Mouse (Mus musculus): ENCODE measurements around the gene Satb2. TPM values are rescaled to one million over a fixed set of nuclear protein-coding genes. Genes with fewer than 3 reads are reported as not detected.

The Satb2 gene
- polyA plus RNA-seq, 1 experiment from 2014 or later, result 14.4 TPM

DNA sequence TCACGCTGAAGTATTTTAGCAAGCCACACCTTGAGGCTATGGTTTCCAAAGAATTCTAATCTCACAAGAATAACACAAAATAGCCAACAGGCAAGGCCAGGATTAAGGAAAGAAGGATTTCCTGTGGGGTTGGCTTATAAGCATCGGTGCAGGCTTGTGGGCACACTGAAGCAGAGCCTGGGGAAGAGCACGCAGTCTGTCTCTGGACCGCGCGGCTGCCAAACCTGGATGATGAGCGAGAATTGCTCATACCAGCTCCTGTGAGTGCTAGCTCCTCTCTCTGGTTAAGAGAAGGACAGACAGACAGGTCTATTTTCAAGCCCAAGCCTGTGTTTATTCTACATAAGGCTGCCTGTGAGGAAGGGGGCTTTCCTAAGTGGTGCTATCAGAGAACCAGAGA, 20.5 kb downstream of the Satb2 start:
- H3K4me2 ChIP-seq (replicated peaks), result no peak overlapping the region
- WGBS, result 76% methylated on average over 7 of the region's 7 CpGs
- H3K9ac ChIP-seq, result no peak overlapping the region
- no peaks in the 10 kb centered on the region for H3K9me3 ChIP-seq (replicated peaks)
- peaks cover 13% of the 10 kb centered on the region; the same call in 1 of the 2 replicates for H3K4me1 ChIP-seq
- no peak overlapping the region for H3K4me3 ChIP-seq (replicated peaks)
- H3K36me3 ChIP-seq, result no peaks in the 10 kb centered on the region
- H3K27ac ChIP-seq (replicated peaks), result no peak overlapping the region
- no peaks in the 10 kb centered on the region for H3K27me3 ChIP-seq
- ATAC-seq (ENCODE audit: insufficient number of reproducible peaks, low FRiP score, low TSS enrichment, low read depth), result no peak

DNA sequence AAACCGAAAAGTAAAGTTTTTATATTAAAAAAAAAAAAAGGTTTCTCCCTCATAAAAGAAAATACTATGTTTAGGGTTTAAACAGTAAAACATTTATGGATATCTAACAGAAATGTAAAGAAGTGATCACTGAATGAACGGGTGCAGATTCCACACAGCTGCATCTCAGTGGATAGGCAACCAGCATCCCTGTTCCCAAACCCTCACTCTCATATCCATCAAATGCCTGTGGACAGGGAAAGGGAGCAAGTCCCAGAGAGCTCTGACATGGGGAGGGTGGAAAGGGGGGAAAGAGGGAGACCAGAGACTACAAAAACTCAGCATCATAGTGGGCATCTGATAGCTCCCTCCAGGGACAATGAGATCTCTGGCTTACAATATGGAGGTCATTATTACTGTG, 21.6 kb downstream of the Satb2 start:
- Histone ChIP-seq H3K9ac (no peak overlapping the region), H3K27me3 (no peaks in the 10 kb centered on the region), H3K4me3 (replicated peaks) (no peak overlapping the region), H3K4me2 (replicated peaks) (no peak overlapping the region), H3K36me3 (no peaks in the 10 kb centered on the region), H3K4me1 (peaks cover 13% of the 10 kb centered on the region; the same call in 1 of the 2 replicates), H3K27ac (replicated peaks) (no peak overlapping the region), H3K9me3 (replicated peaks) (no peaks in the 10 kb centered on the region)
- WGBS, result 77% methylated on average over 2 of the region's 2 CpGs
- ATAC-seq (ENCODE audit: insufficient number of reproducible peaks, low FRiP score, low TSS enrichment, low read depth), result no peak

DNA sequence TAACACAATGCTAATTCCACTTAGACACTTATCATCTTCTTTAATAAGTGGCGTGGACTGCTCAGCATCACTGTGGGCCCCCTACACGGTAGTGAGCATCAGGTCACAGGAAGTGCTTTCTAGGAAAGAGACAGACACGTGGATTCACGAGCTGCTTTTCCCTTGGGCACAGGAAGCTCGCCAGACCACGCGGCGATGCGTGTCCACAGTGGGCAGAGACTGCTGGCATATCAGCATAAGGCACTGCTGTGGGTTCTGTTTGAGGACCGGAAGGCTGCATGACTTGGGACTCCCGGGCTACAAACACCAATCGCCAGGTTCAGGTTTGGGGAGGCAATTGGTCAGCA, 22.7 kb downstream of the Satb2 start:
- no peak overlapping the region for H3K4me3 ChIP-seq (replicated peaks)
- H3K27ac ChIP-seq (replicated peaks), result no peak overlapping the region
- no peak overlapping the region for H3K4me2 ChIP-seq (replicated peaks)
- H3K27me3 ChIP-seq, result no peaks in the 10 kb centered on the region
- peaks cover 13% of the 10 kb centered on the region; the same call in 1 of the 2 replicates for H3K4me1 ChIP-seq
- WGBS, result 65% methylated on average over 12 of the region's 12 CpGs
- no peaks in the 10 kb centered on the region for H3K36me3 ChIP-seq
- H3K9me3 ChIP-seq (replicated peaks), result no peaks in the 10 kb centered on the region
- ATAC-seq (ENCODE audit: insufficient number of reproducible peaks, low FRiP score, low TSS enrichment, low read depth), result no peak
- H3K9ac ChIP-seq, result no peak overlapping the region

DNA sequence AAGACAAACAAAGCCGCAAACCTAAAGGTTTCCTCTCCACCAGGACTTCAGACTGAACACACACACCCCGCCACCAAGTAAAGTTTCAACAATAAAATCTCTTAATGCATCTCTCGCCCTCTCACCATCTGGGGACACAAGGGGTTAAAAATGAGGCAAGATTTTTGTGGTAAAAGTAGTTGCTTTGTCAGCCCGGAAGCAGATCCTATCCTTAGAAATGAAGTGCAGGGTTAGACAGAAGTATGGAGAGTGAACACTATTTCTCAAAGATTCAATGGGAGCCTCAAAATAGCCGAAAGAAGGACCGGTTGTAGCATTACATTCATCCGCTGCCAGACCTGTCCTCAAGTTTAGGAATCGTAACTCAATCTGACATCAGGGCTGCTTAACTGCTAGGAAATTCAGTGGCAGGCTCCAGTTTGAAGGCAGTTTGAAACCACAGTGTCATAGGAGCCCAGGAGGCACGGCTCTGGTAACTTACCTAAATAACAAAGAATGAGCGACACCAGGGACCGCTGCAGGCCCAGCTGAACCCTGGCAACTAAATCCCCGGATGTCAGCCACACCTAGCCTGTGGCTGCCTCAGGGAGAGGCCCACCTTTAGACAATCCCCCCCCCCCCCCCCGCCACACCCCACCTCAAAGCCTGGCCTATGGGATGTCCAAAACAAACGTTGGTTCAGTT, 23.3 kb downstream of the Satb2 start:
- Histone ChIP-seq H3K36me3 (no peaks in the 10 kb centered on the region), H3K4me1 (peaks cover 13% of the 10 kb centered on the region; the same call in 1 of the 2 replicates), H3K9ac (no peak overlapping the region), H3K9me3 (replicated peaks) (no peaks in the 10 kb centered on the region), H3K27me3 (no peaks in the 10 kb centered on the region), H3K4me2 (replicated peaks) (no peak overlapping the region), H3K4me3 (replicated peaks) (no peak overlapping the region), H3K27ac (replicated peaks) (no peak overlapping the region)
- ATAC-seq (ENCODE audit: insufficient number of reproducible peaks, low FRiP score, low TSS enrichment, low read depth), result peak; percentile 54; the same call in 1 of the 2 replicates
- 50% methylated on average over 14 of the region's 14 CpGs for WGBS

DNA sequence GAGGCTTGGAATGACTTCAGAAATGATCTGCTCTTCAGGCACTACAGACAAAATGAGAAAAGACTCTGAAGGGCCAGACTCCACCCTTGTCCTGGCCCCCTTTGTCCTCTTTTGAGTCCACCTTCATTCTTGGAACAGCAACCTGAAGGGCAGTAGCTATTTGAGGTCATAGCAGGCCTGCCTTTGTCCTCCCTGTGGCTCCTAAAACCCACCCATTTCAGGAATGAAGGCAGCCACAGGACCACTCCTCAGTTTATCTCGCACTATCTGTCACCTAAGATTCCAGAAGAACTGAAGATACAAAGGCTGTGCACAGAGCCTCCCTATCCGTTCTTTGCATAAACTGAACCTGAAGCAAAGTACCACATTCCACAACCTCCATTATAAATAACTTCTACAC, 24.9 kb downstream of the Satb2 start:
- Histone ChIP-seq H3K9ac (no peak overlapping the region), H3K4me3 (replicated peaks) (no peak overlapping the region), H3K27ac (replicated peaks) (no peak overlapping the region), H3K9me3 (replicated peaks) (no peaks in the 10 kb centered on the region), H3K4me2 (replicated peaks) (no peak overlapping the region), H3K27me3 (no peaks in the 10 kb centered on the region), H3K4me1 (peaks cover 13% of the 10 kb centered on the region; the same call in 1 of the 2 replicates), H3K36me3 (no peaks in the 10 kb centered on the region)
- 77% methylated on average over 2 of the region's 2 CpGs for WGBS
- ATAC-seq (ENCODE audit: insufficient number of reproducible peaks, low FRiP score, low TSS enrichment, low read depth), result no peak

DNA sequence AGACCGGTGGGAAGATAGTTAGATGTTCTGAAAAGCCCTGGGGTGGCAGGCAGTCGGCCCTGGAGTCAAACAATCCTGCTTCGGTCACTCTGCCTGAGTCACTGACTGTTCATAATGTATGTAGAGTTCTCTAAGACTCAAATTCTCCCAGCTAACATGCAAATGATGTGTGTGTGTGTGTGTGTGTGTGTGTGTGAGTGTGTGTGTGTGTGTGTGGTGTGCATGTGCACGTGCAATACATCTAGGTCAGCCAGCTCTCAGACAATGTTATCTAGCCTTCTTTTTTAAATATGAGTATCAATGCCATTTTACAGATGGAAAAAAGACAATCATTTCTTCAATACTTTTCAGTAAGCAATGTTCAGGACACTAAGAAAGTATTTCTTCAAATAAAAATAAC, 26.5 kb downstream of the Satb2 start:
- WGBS, result 47% methylated on average over 4 of the region's 4 CpGs
- Histone ChIP-seq H3K4me3 (replicated peaks) (no peak overlapping the region), H3K27me3 (no peaks in the 10 kb centered on the region), H3K4me2 (replicated peaks) (no peak overlapping the region), H3K9ac (no peak overlapping the region), H3K4me1 (peaks cover 13% of the 10 kb centered on the region; the same call in 1 of the 2 replicates), H3K36me3 (no peaks in the 10 kb centered on the region), H3K9me3 (replicated peaks) (no peaks in the 10 kb centered on the region), H3K27ac (replicated peaks) (no peak overlapping the region)
- no peak for ATAC-seq (ENCODE audit: insufficient number of reproducible peaks, low FRiP score, low TSS enrichment, low read depth)

DNA sequence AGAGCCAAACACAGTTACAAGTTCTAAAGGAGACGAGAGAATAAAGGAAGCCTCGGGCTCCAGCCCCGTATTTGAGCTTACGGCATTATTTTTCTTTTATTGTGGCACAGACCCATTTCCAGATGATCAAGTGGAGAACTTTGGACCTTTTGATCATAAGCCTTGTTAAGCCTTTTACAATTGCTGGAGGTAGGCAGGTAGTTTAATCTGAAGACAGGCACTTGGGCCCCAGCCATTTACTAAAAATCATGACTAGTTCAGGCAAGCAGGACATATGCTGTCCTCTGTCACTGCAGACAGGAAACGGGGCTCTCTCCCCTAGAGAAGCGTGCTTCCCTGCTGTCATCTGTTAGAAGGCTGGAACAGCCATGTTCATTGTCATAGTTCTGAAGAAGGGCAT, 26.9 kb downstream of the Satb2 start:
- 33% methylated on average over 6 of the region's 6 CpGs for WGBS
- H3K4me2 ChIP-seq (replicated peaks), result no peak overlapping the region
- no peak overlapping the region for H3K4me3 ChIP-seq (replicated peaks)
- H3K36me3 ChIP-seq, result no peaks in the 10 kb centered on the region
- peaks cover 13% of the 10 kb centered on the region; the same call in 1 of the 2 replicates for H3K4me1 ChIP-seq
- no peak overlapping the region for H3K9ac ChIP-seq
- H3K27me3 ChIP-seq, result no peaks in the 10 kb centered on the region
- H3K9me3 ChIP-seq (replicated peaks), result no peaks in the 10 kb centered on the region
- H3K27ac ChIP-seq (replicated peaks), result no peak overlapping the region
- ATAC-seq (ENCODE audit: insufficient number of reproducible peaks, low FRiP score, low TSS enrichment, low read depth), result no peak

DNA sequence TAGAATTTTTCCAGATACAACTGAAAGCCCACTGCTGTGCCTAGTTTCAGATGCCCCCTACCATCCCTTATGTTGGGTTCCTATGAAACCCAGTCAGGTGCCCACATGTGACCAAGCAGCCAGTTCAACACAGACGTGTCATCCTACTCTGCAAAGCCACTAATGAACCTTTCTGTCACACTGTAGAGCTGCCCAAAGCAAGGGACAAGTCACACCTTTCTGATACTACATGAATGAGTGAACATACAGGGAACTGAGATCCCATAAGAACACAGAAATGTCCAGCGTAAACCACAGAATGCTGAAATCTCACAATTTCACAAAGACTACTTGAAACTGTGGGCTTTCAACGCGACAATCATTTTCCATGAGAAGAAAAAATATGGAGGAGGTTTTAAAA, 39.0 kb downstream of the Satb2 start:
- H3K4me1 ChIP-seq, result peaks cover 5% of the 10 kb centered on the region; the same call in 1 of the 2 replicates
- 91% methylated on average over 4 of the region's 4 CpGs for WGBS
- H3K36me3 ChIP-seq, result no peaks in the 10 kb centered on the region
- H3K9ac ChIP-seq, result no peak overlapping the region
- no peak overlapping the region for H3K4me3 ChIP-seq (replicated peaks)
- H3K9me3 ChIP-seq (replicated peaks), result no peaks in the 10 kb centered on the region
- ATAC-seq (ENCODE audit: insufficient number of reproducible peaks, low FRiP score, low TSS enrichment, low read depth), result no peak
- H3K27me3 ChIP-seq, result no peaks in the 10 kb centered on the region
- no peak overlapping the region for H3K27ac ChIP-seq (replicated peaks)
- no peak overlapping the region for H3K4me2 ChIP-seq (replicated peaks)

DNA sequence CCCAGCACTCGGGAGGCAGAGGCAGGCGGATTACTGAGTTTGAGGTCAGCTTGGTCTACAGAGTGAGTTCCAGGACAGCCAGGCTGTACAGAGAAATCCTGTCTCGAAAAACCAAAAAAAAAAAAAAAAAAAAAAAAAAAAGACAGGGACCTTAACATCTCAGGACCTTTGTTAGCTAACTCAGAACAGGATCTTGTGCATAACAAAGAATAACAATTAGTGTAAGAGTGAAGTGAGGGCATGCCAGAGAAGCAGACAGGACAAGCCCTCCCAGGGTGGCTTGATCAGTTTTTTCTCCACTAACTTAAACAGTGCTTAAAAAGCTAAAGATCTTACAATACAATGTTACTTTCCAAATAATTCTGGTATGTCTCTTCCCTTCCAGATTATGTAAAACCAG, 40.0 kb downstream of the Satb2 start:
- peaks cover 5% of the 10 kb centered on the region; the same call in 1 of the 2 replicates for H3K4me1 ChIP-seq
- ATAC-seq (ENCODE audit: insufficient number of reproducible peaks, low FRiP score, low TSS enrichment, low read depth), result no peak
- 76% methylated on average over 3 of the region's 3 CpGs for WGBS
- H3K4me3 ChIP-seq (replicated peaks), result no peak overlapping the region
- H3K36me3 ChIP-seq, result no peaks in the 10 kb centered on the region
- H3K27me3 ChIP-seq, result no peaks in the 10 kb centered on the region
- no peak overlapping the region for H3K9ac ChIP-seq
- H3K9me3 ChIP-seq (replicated peaks), result no peaks in the 10 kb centered on the region
- H3K4me2 ChIP-seq (replicated peaks), result no peak overlapping the region
- H3K27ac ChIP-seq (replicated peaks), result no peak overlapping the region

DNA sequence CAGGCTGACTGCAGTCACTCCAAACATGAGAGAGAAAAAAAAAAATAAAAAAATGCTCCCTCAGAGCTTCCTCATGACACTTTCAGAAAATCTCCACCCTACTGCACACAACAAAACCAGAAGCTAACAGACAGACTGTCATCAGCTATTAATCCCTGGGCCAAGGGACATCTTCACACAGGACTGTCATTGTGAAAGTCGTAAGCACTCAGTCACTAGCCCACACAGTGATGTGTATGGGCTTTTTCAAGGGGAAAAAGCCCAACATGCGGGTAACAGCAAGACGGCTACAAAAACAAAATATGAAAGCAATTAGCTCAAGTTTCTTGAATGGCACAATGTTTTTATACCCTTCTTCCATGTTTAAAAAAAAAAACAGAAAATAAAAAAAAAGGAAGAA, 41.9 kb downstream of the Satb2 start:
- no peak overlapping the region for H3K4me3 ChIP-seq (replicated peaks)
- no peaks in the 10 kb centered on the region for H3K9me3 ChIP-seq (replicated peaks)
- no peak overlapping the region for H3K4me2 ChIP-seq (replicated peaks)
- ATAC-seq (ENCODE audit: insufficient number of reproducible peaks, low FRiP score, low TSS enrichment, low read depth), result no peak
- H3K9ac ChIP-seq, result no peak overlapping the region
- no peaks in the 10 kb centered on the region for H3K36me3 ChIP-seq
- H3K27ac ChIP-seq (replicated peaks), result no peak overlapping the region; the same call in 1 of the 2 replicates
- WGBS, result 26% methylated on average over 3 of the region's 3 CpGs
- peaks cover 5% of the 10 kb centered on the region; the same call in 1 of the 2 replicates for H3K4me1 ChIP-seq
- no peaks in the 10 kb centered on the region for H3K27me3 ChIP-seq

DNA sequence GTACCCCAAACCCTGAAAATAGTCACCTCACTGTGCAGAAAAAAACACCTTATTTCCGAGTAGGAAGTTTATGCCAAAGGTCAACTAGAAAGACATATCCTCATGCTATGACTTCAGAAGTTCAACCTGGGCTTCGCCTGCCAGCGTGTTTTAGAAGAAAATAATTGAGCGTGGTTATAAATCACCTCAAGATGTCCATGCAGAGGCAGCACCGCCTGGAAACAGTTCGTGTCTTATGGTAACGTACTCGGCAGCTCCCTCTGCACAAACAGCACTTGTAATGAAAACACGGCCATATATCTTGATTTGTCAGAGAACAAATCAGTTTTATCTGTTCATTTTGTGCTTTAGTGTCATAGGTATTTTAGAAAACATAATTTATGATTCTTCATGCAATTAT, 44.6 kb downstream of the Satb2 start:
- H3K4me1 ChIP-seq, result peaks cover 5% of the 10 kb centered on the region; the same call in 1 of the 2 replicates
- no peak overlapping the region for H3K9ac ChIP-seq
- no peaks in the 10 kb centered on the region for H3K36me3 ChIP-seq
- H3K9me3 ChIP-seq (replicated peaks), result no peaks in the 10 kb centered on the region
- H3K4me3 ChIP-seq (replicated peaks), result no peak overlapping the region
- WGBS, result 44% methylated on average over 9 of the region's 9 CpGs
- H3K27me3 ChIP-seq, result no peaks in the 10 kb centered on the region
- no peak for ATAC-seq (ENCODE audit: insufficient number of reproducible peaks, low FRiP score, low TSS enrichment, low read depth)
- no peak overlapping the region for H3K27ac ChIP-seq (replicated peaks)
- no peak overlapping the region for H3K4me2 ChIP-seq (replicated peaks)

DNA sequence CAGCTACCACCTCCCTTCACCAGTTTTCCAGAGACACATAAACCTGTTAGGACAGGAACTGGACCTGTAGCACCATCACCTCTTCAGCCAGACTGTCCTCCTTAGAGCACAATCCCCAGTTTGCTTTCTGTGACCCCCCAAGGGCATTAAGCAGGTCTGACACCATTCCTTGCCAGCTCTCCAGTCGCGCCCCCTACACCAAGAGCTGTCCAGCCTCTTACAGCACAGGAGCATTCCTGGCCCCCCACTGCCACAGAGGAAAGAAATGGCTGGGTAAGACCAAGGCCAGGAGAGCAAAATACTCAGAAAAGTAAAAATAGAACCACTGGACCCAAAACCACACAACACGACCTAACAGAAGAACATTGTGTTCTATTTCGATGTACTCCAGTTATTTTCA, 48.4 kb downstream of the Satb2 start:
- Histone ChIP-seq H3K9me3 (replicated peaks) (no peaks in the 10 kb centered on the region), H3K4me1 (no peaks in the 10 kb centered on the region), H3K9ac (no peak overlapping the region), H3K27ac (replicated peaks) (no peak overlapping the region), H3K4me3 (replicated peaks) (no peak overlapping the region), H3K27me3 (no peaks in the 10 kb centered on the region), H3K4me2 (replicated peaks) (no peak overlapping the region), H3K36me3 (no peaks in the 10 kb centered on the region)
- no peak for ATAC-seq (ENCODE audit: insufficient number of reproducible peaks, low FRiP score, low TSS enrichment, low read depth)
- WGBS, result 72% methylated on average over 4 of the region's 4 CpGs
